Mouse (Mus musculus) left cerebral cortex, adult 9 months (tissue): ENCODE measurements around the gene Rmnd1.
A peak's percentile ranks its signal among the peaks of the same experiment; 100 is the strongest.

Source experiments
- DNase-seq, 2 experiments: peaks; one replicate each; pipeline ENCODE4 v3.0.0; 2022; ENCODE audit warnings: low spot score in 2 of 2

Gene Rmnd1

GRCm38 (mm10) chr10:4391076-4391475 is 41.1 kb downstream of the Rmnd1 start:
- no peak for DNase-seq

- DNase-seq = no peak
Observed at GRCm38 (mm10) chr10:4390550-4390949, 41.6 kb downstream of the Rmnd1 start.

- no peak for DNase-seq
Observed at GRCm38 (mm10) chr10:4389461-4390112, 42.6 kb downstream of the Rmnd1 start.

- no peak for DNase-seq
Observed at GRCm38 (mm10) chr10:4389036-4389435, 43.2 kb downstream of the Rmnd1 start.

GRCm38 (mm10) chr10:4388384-4388745 is 43.8 kb downstream of the Rmnd1 start:
- no peak for DNase-seq

- peak in 1 of 2 experiments; percentile 67 for DNase-seq
Observed at GRCm38 (mm10) chr10:4387701-4388383, 44.3 kb downstream of the Rmnd1 start, which contains the start of gene Zbtb2. Gene Zbtb2 (minus strand): TSS chr10:4388108.

GRCm38 (mm10) chr10:4386609-4387591 is 45.3 kb downstream of the Rmnd1 start:
- peak; percentile 86 to 92 for DNase-seq

GRCm38 (mm10) chr10:4384244-4384643 is 47.9 kb downstream of the Rmnd1 start:
- DNase-seq = no peak

GRCm38 (mm10) chr10:4380748-4381147 is 51.4 kb downstream of the Rmnd1 start:
- no peak for DNase-seq

- no peak for DNase-seq
Observed at GRCm38 (mm10) chr10:4376931-4377330, 55.3 kb downstream of the Rmnd1 start.

GRCm38 (mm10) chr10:4376461-4376860 is 55.7 kb downstream of the Rmnd1 start:
- DNase-seq = no peak

- no peak for DNase-seq
Observed at GRCm38 (mm10) chr10:4375267-4375666, 56.9 kb downstream of the Rmnd1 start.

GRCm38 (mm10) chr10:4374734-4375133 is 57.5 kb downstream of the Rmnd1 start:
- no peak for DNase-seq

- DNase-seq = no peak
Observed at GRCm38 (mm10) chr10:4374239-4374638, 57.9 kb downstream of the Rmnd1 start.

GRCm38 (mm10) chr10:4373558-4373957 is 58.6 kb downstream of the Rmnd1 start:
- DNase-seq = no peak

GRCm38 (mm10) chr10:4372011-4372410 is 60.2 kb downstream of the Rmnd1 start:
- peak in 1 of 2 experiments; percentile 66 for DNase-seq

GRCm38 (mm10) chr10:4370105-4370504 is 62.1 kb downstream of the Rmnd1 start:
- DNase-seq = no peak

- DNase-seq = no peak
Observed at GRCm38 (mm10) chr10:4364618-4365017, 67.6 kb downstream of the Rmnd1 start.

GRCm38 (mm10) chr10:4357435-4357834 is 74.8 kb downstream of the Rmnd1 start:
- DNase-seq = no peak

- DNase-seq = no peak
Observed at GRCm38 (mm10) chr10:4356640-4357039, 75.5 kb downstream of the Rmnd1 start.

- no peak for DNase-seq
Observed at GRCm38 (mm10) chr10:4355882-4356451, 76.2 kb downstream of the Rmnd1 start.
